Mouse (Mus musculus): ENCODE measurements around the gene Gstp1.
A peak's percentile ranks its signal among the peaks of the same experiment; 100 is the strongest.
"Not testable (repeated sequence)": the region's sequence is repeated elsewhere in the genome, so short reads cannot be mapped to it uniquely, and the experiment has no call there.

The Gstp1 gene

GRCm38 (mm10) chr19:4037154-4037787 is 514 bp downstream of the Gstp1 start:
- DNase-seq, result not testable (repeated sequence)

- DNase-seq, result no peak
These were observed 1.3 kb downstream of the Gstp1 start for GRCm38 (mm10) chr19:4036327-4037045.

- DNase-seq, result no peak
These were observed 4.0 kb downstream of the Gstp1 start for GRCm38 (mm10) chr19:4033742-4034141.

- no peak for DNase-seq
These were observed 4.5 kb downstream of the Gstp1 start for GRCm38 (mm10) chr19:4033298-4033697.

- DNase-seq, result no peak
These were observed 5.1 kb downstream of the Gstp1 start for GRCm38 (mm10) chr19:4032668-4033067.

GRCm38 (mm10) chr19:4027576-4027975 is 10.2 kb downstream of the Gstp1 start:
- DNase-seq, result no peak

- no peak for DNase-seq
These were observed 14.6 kb downstream of the Gstp1 start for GRCm38 (mm10) chr19:4023185-4023584.

GRCm38 (mm10) chr19:4018743-4019583 is 18.8 kb downstream of the Gstp1 start:
- peak; percentile 63 for DNase-seq

GRCm38 (mm10) chr19:4017921-4018587 is 19.7 kb downstream of the Gstp1 start:
- no peak for DNase-seq

- no peak for DNase-seq
These were observed 22.1 kb downstream of the Gstp1 start for GRCm38 (mm10) chr19:4015635-4016034.

GRCm38 (mm10) chr19:4014802-4015201 is 23.0 kb downstream of the Gstp1 start:
- DNase-seq, result no peak

- DNase-seq, result no peak
These were observed 24.7 kb downstream of the Gstp1 start for GRCm38 (mm10) chr19:4013066-4013465.

GRCm38 (mm10) chr19:4012432-4013022 is 25.3 kb downstream of the Gstp1 start, which contains the start of gene Ndufv1:
Ndufv1 (minus strand) TSS chr19:4012806.
- DNase-seq, result peak; percentile 91

GRCm38 (mm10) chr19:4011086-4011485 is 26.7 kb downstream of the Gstp1 start:
- no peak for DNase-seq

- peak; percentile 4 for DNase-seq
These were observed 31.8 kb downstream of the Gstp1 start for GRCm38 (mm10) chr19:4005971-4006370.

GRCm38 (mm10) chr19:4005091-4005490 is 32.7 kb downstream of the Gstp1 start:
- DNase-seq, result peak; percentile 6

GRCm38 (mm10) chr19:4004331-4004730 is 33.5 kb downstream of the Gstp1 start:
- no peak for DNase-seq

- no peak for DNase-seq
These were observed 34.1 kb downstream of the Gstp1 start for GRCm38 (mm10) chr19:4003641-4004040.

- DNase-seq, result no peak
These were observed 34.7 kb downstream of the Gstp1 start, which contains the start of gene Doc2g for GRCm38 (mm10) chr19:4003112-4003511. Doc2g (plus strand) TSS chr19:4003313.

- DNase-seq, result no peak
These were observed 36.0 kb downstream of the Gstp1 start for GRCm38 (mm10) chr19:4001752-4002151.

- DNase-seq, result no peak
These were observed 36.7 kb downstream of the Gstp1 start for GRCm38 (mm10) chr19:4000949-4001525.
